Mouse (Mus musculus): ENCODE measurements around the gene Vmp1.

Gene Vmp1

GRCm38 (mm10) chr11:86671041-86671675 lies 12.5 kb downstream of the Vmp1 start:
- no peak for DNase-seq

- DNase-seq = no peak
Measured at GRCm38 (mm10) chr11:86668169-86668568, 15.5 kb downstream of the Vmp1 start.

- no peak for DNase-seq
Measured at GRCm38 (mm10) chr11:86667553-86667952, 16.1 kb downstream of the Vmp1 start.

GRCm38 (mm10) chr11:86664406-86664805 lies 19.2 kb downstream of the Vmp1 start:
- no peak for DNase-seq

GRCm38 (mm10) chr11:86663977-86664376 lies 19.7 kb downstream of the Vmp1 start:
- no peak for DNase-seq

- DNase-seq = no peak
Measured at GRCm38 (mm10) chr11:86662986-86663895, 20.4 kb downstream of the Vmp1 start.

- DNase-seq = no peak
Measured at GRCm38 (mm10) chr11:86657863-86658262, 25.8 kb downstream of the Vmp1 start.

- DNase-seq = no peak
Measured at GRCm38 (mm10) chr11:86656849-86657567, 26.6 kb downstream of the Vmp1 start.

GRCm38 (mm10) chr11:86655671-86656070 lies 28.0 kb downstream of the Vmp1 start:
- no peak for DNase-seq

GRCm38 (mm10) chr11:86654096-86654495 lies 29.5 kb downstream of the Vmp1 start:
- no peak for DNase-seq

GRCm38 (mm10) chr11:86653446-86653845 lies 30.2 kb downstream of the Vmp1 start:
- DNase-seq = peak; percentile 49

GRCm38 (mm10) chr11:86652578-86652979 lies 31.1 kb downstream of the Vmp1 start:
- DNase-seq = no peak

- DNase-seq = no peak
Measured at GRCm38 (mm10) chr11:86650676-86651075, 33.0 kb downstream of the Vmp1 start.

- no peak for DNase-seq
Measured at GRCm38 (mm10) chr11:86649542-86649941, 34.1 kb downstream of the Vmp1 start.

- no peak for DNase-seq
Measured at GRCm38 (mm10) chr11:86647706-86648447, 35.8 kb downstream of the Vmp1 start.

GRCm38 (mm10) chr11:86646885-86647459 lies 36.7 kb downstream of the Vmp1 start:
- DNase-seq = no peak

- no peak for DNase-seq
Measured at GRCm38 (mm10) chr11:86646136-86646834, 37.4 kb downstream of the Vmp1 start.

GRCm38 (mm10) chr11:86644553-86644952 lies 39.1 kb downstream of the Vmp1 start:
- DNase-seq = no peak

GRCm38 (mm10) chr11:86641714-86642113 lies 41.9 kb downstream of the Vmp1 start:
- no peak for DNase-seq

- DNase-seq = no peak
Measured at GRCm38 (mm10) chr11:86637697-86638096, 45.9 kb downstream of the Vmp1 start.

GRCm38 (mm10) chr11:86634396-86634795 lies 49.2 kb downstream of the Vmp1 start:
- no peak for DNase-seq

GRCm38 (mm10) chr11:86629941-86630340 lies 53.7 kb downstream of the Vmp1 start:
- no peak for DNase-seq

Data from thymus, postnatal 25 days (tissue).